Mouse (Mus musculus) midbrain, postnatal 0 days (tissue): Measurements from ENCODE around the gene Zfp629. TPM values are rescaled to one million over a fixed set of nuclear protein-coding genes. Genes with fewer than 3 reads are reported as not detected.

Source experiments
- ATAC-seq: fragments of 200-750 bp; cut with Nextera tagmentation; 2 replicates; pipeline ENCODE4 v1.8.0; 2017; ENCODE audit warnings: moderate number of reproducible peaks, mild to moderate bottlenecking, moderate TSS enrichment, moderate library complexity; ENCODE audit not compliant: low FRiP score
- DNase-seq: peaks from one replicate; pipeline ENCODE4 v3.0.0-alpha.2; 2015; ENCODE audit warnings: low spot score
- H3K27ac ChIP-seq: fragments of 300-500 bp; sonication (generic); 2 replicates; pipeline ENCODE4 v1.5.1; 2014; ENCODE audit warnings: low read depth, mild to moderate bottlenecking, low read length, mixed read lengths
- H3K27me3 ChIP-seq: fragments of 300-500 bp; sonication (generic); 2 replicates; pipeline ENCODE4 v1.6.1; 2014; ENCODE audit warnings: low read length, control low read depth, mixed read lengths; ENCODE audit not compliant: insufficient read depth
- H3K36me3 ChIP-seq: fragments of 300-500 bp; sonication (generic); 2 replicates; pipeline ENCODE4 v1.6.1; 2014; ENCODE audit warnings: low read length, control low read depth, mixed read lengths; ENCODE audit not compliant: insufficient read depth
- H3K4me1 ChIP-seq: fragments of 300-500 bp; sonication (generic); 2 replicates; pipeline ENCODE4 v1.6.1; 2014; ENCODE audit warnings: mild to moderate bottlenecking, control low read depth, antibody characterized with exemption, low read length, mixed read lengths; ENCODE audit not compliant: insufficient read depth
- H3K4me2 ChIP-seq: fragments of 300-500 bp; sonication (generic); 2 replicates; pipeline ENCODE4 v1.6.1; 2014; ENCODE audit warnings: low read depth, mild to moderate bottlenecking, low read length, mixed read lengths; ENCODE audit not compliant: poor library complexity, severe bottlenecking
- H3K4me3 ChIP-seq: fragments of 300-500 bp; sonication (generic); 2 replicates; pipeline ENCODE4 v1.5.1; 2014; ENCODE audit warnings: low read depth, mild to moderate bottlenecking, low read length, moderate library complexity
- H3K9ac ChIP-seq: fragments of 300-500 bp; sonication (generic); replicated peaks from 2 replicates; pipeline ENCODE4 v1.6.1; 2014; ENCODE audit warnings: mild to moderate bottlenecking, low read length, moderate library complexity, mixed read lengths; ENCODE audit not compliant: poor library complexity, severe bottlenecking
- H3K9me3 ChIP-seq: fragments of 300-500 bp; sonication (generic); 2 replicates; pipeline ENCODE4 v1.6.1; 2016; ENCODE audit warnings: low read length, control low read depth
- CTCF ChIP-seq: IDR thresholded peaks from 2 replicates; pipeline ENCODE4 v1.5.1; 2016; ENCODE audit warnings: antibody characterized with exemption, mild to moderate bottlenecking
- WGBS: fragments of 180-500 bp; shearing (Covaris S2); extraction: QIAGEN DNeasy Blood & Tissue Kit; methylation state at CpG from one replicate; pipeline ENCODE4 v1.1.7; 2014; 5-methylcytosine and 5-hydroxymethylcytosine counted together
- polyA plus RNA-seq: library from polyadenylated mRNA; unstranded; fragments of >200 nt; fragmentation: Nextera tagmentation; extraction: Ambion mirVana; gene quantifications from 2 replicates; pipeline ENCODE4 v1.2.1, GENCODE M21; 2015
- total RNA-seq: library from RNA; depleted of rRNA; stranded (reverse); fragments of >200 nt; gene quantifications from 2 replicates; pipeline ENCODE4 v1.2.3, GENCODE M21; 2014; rRNA removed

The Zfp629 gene
- total and polyA plus RNA-seq, 2 experiments from 2014 or later, result 15.5 to 42.6 TPM

DNA sequence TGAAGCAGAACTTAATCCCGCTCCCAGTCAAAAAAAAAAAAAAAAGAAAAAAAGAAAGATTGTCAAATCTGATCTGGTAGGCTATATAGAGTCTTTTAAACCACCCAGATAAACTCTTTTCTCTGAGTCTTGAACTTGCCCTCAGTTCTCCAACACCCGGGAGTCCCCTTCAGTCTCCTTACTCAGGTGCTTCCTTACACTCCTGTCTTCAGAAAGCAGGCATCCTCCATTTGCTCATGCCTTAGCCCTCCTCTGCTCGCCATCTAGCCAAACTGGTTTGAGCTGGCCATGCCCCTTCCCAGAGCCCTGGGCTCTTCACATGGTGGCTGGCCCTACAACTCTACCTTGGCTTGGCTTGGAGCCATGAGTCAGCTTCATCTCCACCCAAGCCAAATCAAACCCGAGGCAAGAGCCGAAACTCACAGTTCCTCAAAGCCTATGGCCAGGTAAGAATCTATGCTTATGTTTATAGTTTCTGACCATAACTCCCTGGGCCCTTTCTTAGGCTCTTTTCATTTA lies 54.2 kb downstream of the Zfp629 start, which contains the start of gene Tmem265:
Gene Tmem265, plus strand, starts transcription at position 51 of the 519 bp plus-strand sequence.
- no peak for ATAC-seq
- H3K27ac ChIP-seq, result no peak within 1 kb of the TSS
- no peak within 1 kb of the TSS for H3K4me3 ChIP-seq
- 97% methylated on average over 5 of the region's 5 CpGs for WGBS
- no peak for DNase-seq
- no peaks in the 10 kb centered on the region for H3K27me3 ChIP-seq
- no peak within 1 kb of the TSS for H3K9ac ChIP-seq
- H3K36me3 ChIP-seq, result peaks cover 57% of the 10 kb centered on the region
- no peak for TF ChIP-seq CTCF
- no peaks in the 10 kb centered on the region for H3K9me3 ChIP-seq
- no peaks in the 10 kb centered on the region for H3K4me1 ChIP-seq
- H3K4me2 ChIP-seq, result no peak within 1 kb of the TSS

DNA sequence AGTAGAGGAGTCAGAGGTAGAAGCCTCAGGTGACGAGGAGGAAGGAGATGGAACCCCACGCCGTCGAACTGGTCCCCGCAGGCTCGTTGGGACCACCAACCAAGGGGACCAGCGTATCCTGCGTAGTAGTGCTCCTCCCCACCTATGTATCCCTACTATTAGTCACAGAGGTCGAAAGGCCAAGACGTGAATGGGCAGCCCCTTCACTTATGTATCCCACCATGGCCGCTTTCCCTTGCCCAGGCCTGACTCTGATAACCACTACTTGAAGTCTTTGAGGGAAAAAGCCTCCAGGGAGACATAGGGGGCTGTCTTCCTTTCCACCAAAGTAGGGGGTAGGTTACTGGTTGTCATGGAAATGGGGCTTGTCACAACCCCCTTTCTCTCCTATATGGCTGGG lies 55.0 kb downstream of the Zfp629 start:
- DNase-seq, result no peak
- Histone ChIP-seq H3K4me1 (no peaks in the 10 kb centered on the region), H3K27ac (no peak overlapping the region), H3K4me2 (no peak overlapping the region), H3K36me3 (peaks cover 57% of the 10 kb centered on the region), H3K9ac (no peak overlapping the region), H3K9me3 (no peaks in the 10 kb centered on the region), H3K27me3 (no peaks in the 10 kb centered on the region), H3K4me3 (no peak overlapping the region)
- 93% methylated on average over 11 of the region's 11 CpGs for WGBS
- no peak for TF ChIP-seq CTCF
- no peak for ATAC-seq

Other genes with a start within 250 kb of the Zfp629 start
- gene Zfp747, start 239.7 kb downstream of the Zfp629 start, total RNA-seq, result 8.3 and 8.6 TPM in 2 replicates
- 4.0 and 5.8 TPM in 2 replicates for gene Zfp747, start 239.7 kb downstream of the Zfp629 start, polyA plus RNA-seq
- 4.0 and 4.1 TPM in 2 replicates for gene 9130019O22Rik, start 228.6 kb downstream of the Zfp629 start, total RNA-seq
- gene 9130019O22Rik, start 228.6 kb downstream of the Zfp629 start, polyA plus RNA-seq, result 1.4 and 2.0 TPM in 2 replicates
- 8.5 and 9.1 TPM in 2 replicates for gene E430018J23Rik, start 222.2 kb downstream of the Zfp629 start, total RNA-seq
- gene E430018J23Rik, start 222.2 kb downstream of the Zfp629 start, polyA plus RNA-seq, result 1.4 and 1.9 TPM in 2 replicates
- 4.7 and 6.7 TPM in 2 replicates for gene Zfp764, start 209.0 kb downstream of the Zfp629 start, total RNA-seq
- gene Zfp764, start 209.0 kb downstream of the Zfp629 start, polyA plus RNA-seq, result 2.7 and 3.6 TPM in 2 replicates
- gene Zfp688, start 193.7 kb downstream of the Zfp629 start, total RNA-seq, result 21.1 and 33.1 TPM in 2 replicates
- gene Zfp688, start 193.7 kb downstream of the Zfp629 start, polyA plus RNA-seq, result 34.3 and 36.0 TPM in 2 replicates
- 7.7 and 11.0 TPM in 2 replicates for gene Zfp689, start 166.6 kb downstream of the Zfp629 start, total RNA-seq
- 7.3 and 8.0 TPM in 2 replicates for gene Zfp689, start 166.6 kb downstream of the Zfp629 start, polyA plus RNA-seq
- gene Prr14, start 156.2 kb downstream of the Zfp629 start, total RNA-seq, result 36.2 and 38.7 TPM in 2 replicates
- 28.2 and 28.3 TPM in 2 replicates for gene Prr14, start 156.2 kb downstream of the Zfp629 start, polyA plus RNA-seq
- 41.0 and 44.8 TPM in 2 replicates for gene Fbrs, start 136.6 kb downstream of the Zfp629 start, total RNA-seq
- gene Fbrs, start 136.6 kb downstream of the Zfp629 start, polyA plus RNA-seq, result 9.6 and 11.8 TPM in 2 replicates
- gene Srcap, start 103.8 kb downstream of the Zfp629 start, total RNA-seq, result 31.7 and 50.8 TPM in 2 replicates
- 25.9 and 30.4 TPM in 2 replicates for gene Srcap, start 103.8 kb downstream of the Zfp629 start, polyA plus RNA-seq
- 19.6 and 32.1 TPM in 2 replicates for gene Gm42715, start 96.2 kb downstream of the Zfp629 start, total RNA-seq
- gene Gm42715, start 96.2 kb downstream of the Zfp629 start, polyA plus RNA-seq, result 9.0 and 11.4 TPM in 2 replicates
- gene Tmem265, start 54.4 kb downstream of the Zfp629 start, total RNA-seq, result 1.9 and 2.7 TPM in 2 replicates
- 8.7 and 9.7 TPM in 2 replicates for gene Tmem265, start 54.4 kb downstream of the Zfp629 start, polyA plus RNA-seq
- gene Phkg2, start 42.5 kb downstream of the Zfp629 start, total RNA-seq, result 54.0 and 60.9 TPM in 2 replicates
- 62.5 and 64.7 TPM in 2 replicates for gene Phkg2, start 42.5 kb downstream of the Zfp629 start, polyA plus RNA-seq
- 6.7 and 8.1 TPM in 2 replicates for gene Ccdc189, start 27.2 kb downstream of the Zfp629 start, total RNA-seq
- gene Ccdc189, start 27.2 kb downstream of the Zfp629 start, polyA plus RNA-seq, result 11.8 and 13.5 TPM in 2 replicates
- gene Rnf40, start 27.0 kb downstream of the Zfp629 start, total RNA-seq, result 34.5 and 42.9 TPM in 2 replicates
- 38.1 and 40.9 TPM in 2 replicates for gene Rnf40, start 27.0 kb downstream of the Zfp629 start, polyA plus RNA-seq
- 115 and 131 TPM in 2 replicates for gene Bcl7c, start 93.1 kb upstream of the Zfp629 start, total RNA-seq
- 41.3 and 49.2 TPM in 2 replicates for gene Bcl7c, start 93.1 kb upstream of the Zfp629 start, polyA plus RNA-seq
- 5.5 and 5.6 TPM in 2 replicates for gene Ctf1, start 96.9 kb upstream of the Zfp629 start, total RNA-seq
- gene Ctf1, start 96.9 kb upstream of the Zfp629 start, polyA plus RNA-seq, result 3.2 and 3.8 TPM in 2 replicates
- not detected in 2 replicates for gene Ctf2, start 116.4 kb upstream of the Zfp629 start, total RNA-seq
- gene Ctf2, start 116.4 kb upstream of the Zfp629 start, polyA plus RNA-seq, result not detected in 2 replicates
- 207 and 221 TPM in 2 replicates for gene Fbxl19, start 128.7 kb upstream of the Zfp629 start, total RNA-seq
- 5.9 and 8.3 TPM in 2 replicates for gene Fbxl19, start 128.7 kb upstream of the Zfp629 start, polyA plus RNA-seq
- 14.8 and 17.6 TPM in 2 replicates for gene Orai3, start 154.0 kb upstream of the Zfp629 start, total RNA-seq
- gene Orai3, start 154.0 kb upstream of the Zfp629 start, polyA plus RNA-seq, result 9.9 and 10.0 TPM in 2 replicates
- gene Setd1a, start 160.9 kb upstream of the Zfp629 start, total RNA-seq, result 18.0 and 19.8 TPM in 2 replicates
- gene Setd1a, start 160.9 kb upstream of the Zfp629 start, polyA plus RNA-seq, result 12.7 and 16.4 TPM in 2 replicates
- gene Gm49388, start 169.8 kb upstream of the Zfp629 start, total RNA-seq, result not detected in 2 replicates
- not detected in 2 replicates for gene Gm49388, start 169.8 kb upstream of the Zfp629 start, polyA plus RNA-seq
- gene Hsd3b7, start 184.8 kb upstream of the Zfp629 start, total RNA-seq, result 7.1 and 12.8 TPM in 2 replicates
- 8.6 and 11.3 TPM in 2 replicates for gene Hsd3b7, start 184.8 kb upstream of the Zfp629 start, polyA plus RNA-seq
- 6.7 and 7.1 TPM in 2 replicates for gene Stx4a, start 208.5 kb upstream of the Zfp629 start, total RNA-seq
- gene Stx4a, start 208.5 kb upstream of the Zfp629 start, polyA plus RNA-seq, result 20.0 and 20.7 TPM in 2 replicates
- 83.6 and 88.9 TPM in 2 replicates for gene Stx1b, start 208.8 kb upstream of the Zfp629 start, total RNA-seq
- gene Stx1b, start 208.8 kb upstream of the Zfp629 start, polyA plus RNA-seq, result 83.9 and 87.1 TPM in 2 replicates